Mouse (Mus musculus): ENCODE results near the gene Kcnk5.

Kcnk5 gene

DNA sequence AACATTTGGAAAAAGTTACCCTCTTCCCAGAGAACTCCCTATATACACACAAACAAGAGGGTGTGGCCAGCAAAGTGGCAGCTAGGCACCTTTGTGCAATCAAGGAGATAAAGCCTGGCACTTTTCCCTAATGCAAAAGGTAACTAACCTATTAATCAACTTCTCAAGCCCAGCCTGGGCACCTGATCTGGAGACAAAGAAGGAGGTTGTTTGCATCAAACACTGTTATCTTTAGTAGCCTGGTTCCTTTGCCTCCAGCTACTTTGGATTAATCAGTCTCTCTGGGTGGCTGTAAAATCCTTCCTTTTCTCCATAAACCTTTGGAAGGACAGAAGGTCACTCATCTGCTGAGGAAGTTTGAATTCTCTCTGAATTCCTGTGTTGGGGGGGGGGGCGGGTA is 70.7 kb downstream of the Kcnk5 start:
- DNase-seq, result no peak

DNA sequence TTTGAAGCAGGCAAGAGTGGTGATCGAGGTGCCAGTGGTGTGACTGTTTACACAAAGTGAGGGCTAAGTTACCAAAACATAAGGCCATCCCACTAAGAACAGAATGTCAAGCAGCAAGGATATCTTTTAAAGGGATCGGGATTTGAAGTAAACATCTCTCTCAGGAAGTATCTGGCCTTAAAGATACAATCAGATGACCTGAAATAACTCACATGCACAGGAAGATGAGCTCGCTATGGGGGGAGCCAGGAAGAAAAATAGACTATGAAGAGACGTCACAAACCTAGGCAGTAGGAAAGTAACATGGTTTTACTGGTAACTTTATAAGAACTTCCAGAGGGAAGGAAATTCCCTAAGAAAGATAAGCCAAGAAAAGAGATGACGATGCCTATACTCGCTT is 75.3 kb downstream of the Kcnk5 start:
- DNase-seq, result no peak

DNA sequence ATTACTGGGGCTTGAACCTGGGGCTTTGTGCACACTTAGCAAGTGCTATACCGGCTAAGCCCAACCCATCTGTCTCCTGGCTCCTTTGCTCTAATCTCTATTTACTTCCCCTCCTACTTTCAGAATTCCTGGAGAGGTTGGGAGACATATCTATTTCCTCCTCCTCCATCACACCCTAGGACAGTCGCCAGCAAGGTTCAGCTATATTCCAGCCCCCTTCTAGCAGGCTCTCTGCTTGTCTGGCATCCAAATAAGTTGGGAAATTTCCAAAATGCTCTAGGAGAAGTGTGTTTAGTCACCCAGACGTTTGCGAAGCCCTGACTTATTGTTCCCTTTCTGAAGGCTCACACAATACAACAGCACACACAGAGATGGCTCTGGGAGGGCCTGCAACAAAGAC is 78.4 kb downstream of the Kcnk5 start:
- no peak for DNase-seq

GRCm38 (mm10) chr14:20098061-20098460 is 83.5 kb downstream of the Kcnk5 start:
- DNase-seq, result no peak

DNA sequence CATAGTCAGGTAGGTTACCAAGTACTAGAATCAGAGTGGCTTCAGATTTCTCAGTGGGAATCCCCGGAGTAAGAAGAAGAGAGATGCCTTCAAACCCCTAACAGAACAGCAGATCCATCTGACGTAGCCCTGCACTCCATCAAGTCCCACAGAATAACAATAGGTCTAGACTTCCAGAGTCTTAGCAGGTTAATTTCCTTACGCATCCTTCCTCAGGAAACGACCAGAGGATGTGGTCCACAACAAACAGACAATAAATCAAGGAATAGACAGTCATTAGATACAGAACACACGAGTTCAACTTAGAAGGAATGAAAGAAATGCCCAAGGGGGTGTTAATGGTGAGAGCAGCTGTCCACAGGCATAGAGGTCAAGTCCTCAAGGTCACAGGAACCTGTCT is 86.7 kb downstream of the Kcnk5 start:
- DNase-seq, result no peak

DNA sequence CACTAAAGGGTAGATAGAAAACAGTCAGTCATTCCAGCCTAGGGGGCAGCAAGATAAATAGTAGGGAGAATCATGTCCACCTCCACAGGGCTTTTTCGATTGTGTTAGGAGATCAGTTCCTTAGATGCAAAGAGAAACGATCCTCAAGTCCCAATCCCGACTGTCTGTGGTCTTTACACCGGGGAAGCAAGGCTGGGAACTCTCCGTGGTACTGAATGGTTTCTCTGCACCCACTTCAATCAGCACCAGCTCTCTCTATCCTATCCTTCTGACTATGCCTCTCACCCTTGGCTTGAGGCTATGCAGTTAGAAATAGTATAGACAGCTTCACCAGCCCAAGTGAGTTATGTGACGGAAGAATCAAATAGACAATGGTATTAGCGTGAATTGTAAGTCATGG is 88.1 kb downstream of the Kcnk5 start:
- no peak for DNase-seq

Measured in cerebellum, adult 8-10 months (tissue).